Mouse (Mus musculus): ENCODE results near the gene Vmn1r205. TPM values are rescaled to one million over a fixed set of nuclear protein-coding genes. Genes with fewer than 3 reads are reported as not detected.
"Not testable (repeated sequence)": the region's sequence is repeated elsewhere in the genome, so short reads cannot be mapped to it uniquely, and the experiment has no call there.

The Vmn1r205 gene
- polyA plus RNA-seq (2016; fragmentation: Nextera tagmentation; extraction: Ambion mirVana): not detected in 2 replicates

DNA sequence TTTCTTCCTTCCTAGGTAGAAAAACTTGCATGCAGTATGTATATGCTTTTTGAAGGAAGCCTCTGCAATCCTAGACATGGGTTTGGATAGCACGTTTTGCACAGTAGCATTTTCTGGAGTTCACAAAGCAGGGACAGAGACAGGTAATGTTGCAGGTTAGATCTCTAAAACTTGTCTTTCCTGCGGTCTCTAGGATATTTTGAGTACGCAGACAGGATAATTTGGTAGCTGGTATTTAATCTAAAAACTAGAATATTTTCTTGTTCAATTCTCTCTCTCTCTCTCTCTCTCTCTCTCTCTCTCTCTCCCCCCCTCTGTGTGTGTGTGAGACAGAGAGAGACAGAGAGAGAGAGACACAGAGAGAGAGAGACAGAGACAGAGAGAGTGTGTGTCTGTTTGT lies at the start of gene Vmn1r205:
Gene Vmn1r205 (minus strand): TSS at position 101 of the 400 bp plus-strand sequence.
- ATAC-seq (ENCODE audit: insufficient number of reproducible peaks, insufficient read depth, low FRiP score, low TSS enrichment): no peak
- no peak within 1 kb of the TSS for H3K27ac ChIP-seq
- 91% methylated on average over 3 of the region's 3 CpGs for WGBS
- H3K9ac ChIP-seq: no peak within 1 kb of the TSS
- no peaks in the 10 kb centered on the region for H3K9me3 ChIP-seq
- no peaks in the 10 kb centered on the region for H3K36me3 ChIP-seq
- no peaks in the 10 kb centered on the region for H3K27me3 ChIP-seq
- no peaks in the 10 kb centered on the region for H3K4me1 ChIP-seq
- H3K4me3 ChIP-seq: no peak within 1 kb of the TSS
- H3K4me2 ChIP-seq (replicated peaks): no peak within 1 kb of the TSS

- H3K27me3 ChIP-seq; H3K36me3 ChIP-seq; H3K9ac ChIP-seq; ATAC-seq (ENCODE audit: insufficient number of reproducible peaks, insufficient read depth, low FRiP score, low TSS enrichment); H3K4me2 ChIP-seq (replicated peaks); H3K27ac ChIP-seq; H3K4me3 ChIP-seq; H3K9me3 ChIP-seq; H3K4me1 ChIP-seq: not testable (repeated sequence)
These were observed 31.4 kb upstream of the Vmn1r205 start, which contains the start of gene Vmn1r206 for GRCm38 (mm10) chr13:22624151-22624550. TSS of gene Vmn1r206 (minus strand) at chr13:22624251.

- not testable (repeated sequence) for H3K9me3 ChIP-seq; H3K27me3 ChIP-seq; H3K4me2 ChIP-seq (replicated peaks); H3K9ac ChIP-seq; H3K27ac ChIP-seq; ATAC-seq (ENCODE audit: insufficient number of reproducible peaks, insufficient read depth, low FRiP score, low TSS enrichment); H3K4me1 ChIP-seq; H3K36me3 ChIP-seq; H3K4me3 ChIP-seq
- WGBS: 74% methylated on average over 14 of the region's 14 CpGs
These were observed 9.5 kb downstream of the Vmn1r205 start for GRCm38 (mm10) chr13:22583336-22583735.

DNA sequence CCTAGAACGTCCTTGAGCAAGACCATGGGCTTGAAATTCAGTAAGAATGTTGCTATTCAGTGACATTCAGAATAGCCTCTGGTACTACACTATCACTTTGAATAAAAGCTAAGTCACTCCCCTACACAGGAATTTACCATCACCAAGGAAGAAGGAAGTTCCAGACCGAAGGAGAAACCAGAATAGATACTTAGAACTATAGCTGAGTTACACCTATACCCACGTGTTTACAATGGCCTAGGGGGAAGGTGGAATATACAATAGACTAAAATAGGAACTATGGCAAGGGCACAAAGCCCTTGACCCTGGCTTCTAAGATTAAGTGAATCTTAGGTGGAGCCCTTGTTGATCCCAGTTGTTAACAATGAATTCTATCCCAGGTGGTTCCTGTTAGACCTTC lies 17.9 kb downstream of the Vmn1r205 start:
- not testable (repeated sequence) for H3K4me3 ChIP-seq; H3K36me3 ChIP-seq; H3K4me2 ChIP-seq (replicated peaks); H3K4me1 ChIP-seq; H3K27ac ChIP-seq; H3K9ac ChIP-seq; H3K27me3 ChIP-seq; H3K9me3 ChIP-seq; ATAC-seq (ENCODE audit: insufficient number of reproducible peaks, insufficient read depth, low FRiP score, low TSS enrichment)
- 86% methylated on average over 3 of the region's 3 CpGs for WGBS

DNA sequence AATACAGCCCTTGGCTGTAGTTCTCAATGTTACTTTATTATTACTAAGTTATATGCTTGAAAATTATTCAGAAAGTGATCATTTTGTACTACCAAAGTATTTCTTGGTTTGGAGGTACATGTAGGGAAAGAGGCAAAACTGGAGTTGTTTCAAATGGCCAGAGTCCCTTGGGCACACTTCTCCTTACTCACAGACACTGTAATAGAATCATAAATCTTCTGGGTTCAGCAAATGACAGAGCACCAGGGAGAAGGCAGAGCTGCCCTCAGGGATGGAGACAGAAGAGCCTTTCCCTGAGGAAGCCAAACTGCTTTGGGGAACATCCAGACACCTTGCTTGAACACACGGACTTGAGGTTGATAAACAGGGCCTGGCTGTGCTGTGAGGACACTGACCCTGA lies 39.9 kb downstream of the Vmn1r205 start, which contains the start of gene Vmn1r204:
Gene Vmn1r204 (plus strand): TSS at position 301 of the 400 bp plus-strand sequence.
- H3K4me3 ChIP-seq; H3K9me3 ChIP-seq; H3K27ac ChIP-seq; H3K9ac ChIP-seq; H3K36me3 ChIP-seq; H3K27me3 ChIP-seq; H3K4me1 ChIP-seq; ATAC-seq (ENCODE audit: insufficient number of reproducible peaks, insufficient read depth, low FRiP score, low TSS enrichment); H3K4me2 ChIP-seq (replicated peaks): not testable (repeated sequence)
- 62% methylated on average over 1 of the region's 1 CpGs for WGBS

Other genes starting within 250 kb of the Vmn1r205 start
- gene Vmn1r198, start 242.6 kb downstream of the Vmn1r205 start, polyA plus RNA-seq (2016; fragmentation: Nextera tagmentation; extraction: Ambion mirVana): not detected in 2 replicates
- not detected in 2 replicates for gene Vmn1r199, start 213.2 kb downstream of the Vmn1r205 start, polyA plus RNA-seq (2016; fragmentation: Nextera tagmentation; extraction: Ambion mirVana)
- not detected in 2 replicates for gene Vmn1r200, start 202.6 kb downstream of the Vmn1r205 start, polyA plus RNA-seq (2016; fragmentation: Nextera tagmentation; extraction: Ambion mirVana)
- gene Vmn1r201, start 121.1 kb downstream of the Vmn1r205 start, polyA plus RNA-seq (2016; fragmentation: Nextera tagmentation; extraction: Ambion mirVana): not detected in 2 replicates
- gene Vmn1r202, start 87.6 kb downstream of the Vmn1r205 start, polyA plus RNA-seq (2016; fragmentation: Nextera tagmentation; extraction: Ambion mirVana): not detected in 2 replicates
- gene Vmn1r203, start 74.9 kb downstream of the Vmn1r205 start, polyA plus RNA-seq (2016; fragmentation: Nextera tagmentation; extraction: Ambion mirVana): not detected in 2 replicates
- not detected in 2 replicates for gene Vmn1r204, start 39.8 kb downstream of the Vmn1r205 start, polyA plus RNA-seq (2016; fragmentation: Nextera tagmentation; extraction: Ambion mirVana)
- not detected in 2 replicates for gene Vmn1r206, start 31.3 kb upstream of the Vmn1r205 start, polyA plus RNA-seq (2016; fragmentation: Nextera tagmentation; extraction: Ambion mirVana)
- not detected in 2 replicates for gene Vmn1r207-ps, start 136.6 kb upstream of the Vmn1r205 start, polyA plus RNA-seq (2016; fragmentation: Nextera tagmentation; extraction: Ambion mirVana)
- not detected in 2 replicates for gene Vmn1r208, start 184.4 kb upstream of the Vmn1r205 start, polyA plus RNA-seq (2016; fragmentation: Nextera tagmentation; extraction: Ambion mirVana)
- not detected in 2 replicates for gene Vmn1r209, start 216.7 kb upstream of the Vmn1r205 start, polyA plus RNA-seq (2016; fragmentation: Nextera tagmentation; extraction: Ambion mirVana)
- not detected in 2 replicates for gene Vmn1r210, start 238.3 kb upstream of the Vmn1r205 start, polyA plus RNA-seq (2016; fragmentation: Nextera tagmentation; extraction: Ambion mirVana)